Mouse (Mus musculus) left cerebral cortex, postnatal 36 days (tissue): ENCODE data around the gene Vamp4. TPM values are rescaled to one million over a fixed set of nuclear protein-coding genes. Genes with fewer than 3 reads are reported as not detected.
A peak's percentile ranks its signal among the peaks of the same experiment; 100 is the strongest.

Experiments
- DNase-seq, 2 experiments: peaks; one replicate each; pipeline ENCODE4 v3.0.0; 2021 to 2022; ENCODE audit warnings: low spot score in 2 of 2, mixed read lengths in 1 of 2
- intact Hi-C: fragments of 180-260 bp; cut with DNase I; formaldehyde crosslinking; loops from one replicate; pipeline ENCODE4 v1.15.1; 2025
- total RNA-seq, 2 experiments: library from RNA; stranded (reverse); gene quantifications; 2 replicates each; pipeline ENCODE4 v1.2.3; 2021

Vamp4 gene
- total RNA-seq = 100 to 1,000 TPM in 1 of 2 experiments, 10 to 100 TPM in 1; 99.2 to 117 TPM

DNA sequence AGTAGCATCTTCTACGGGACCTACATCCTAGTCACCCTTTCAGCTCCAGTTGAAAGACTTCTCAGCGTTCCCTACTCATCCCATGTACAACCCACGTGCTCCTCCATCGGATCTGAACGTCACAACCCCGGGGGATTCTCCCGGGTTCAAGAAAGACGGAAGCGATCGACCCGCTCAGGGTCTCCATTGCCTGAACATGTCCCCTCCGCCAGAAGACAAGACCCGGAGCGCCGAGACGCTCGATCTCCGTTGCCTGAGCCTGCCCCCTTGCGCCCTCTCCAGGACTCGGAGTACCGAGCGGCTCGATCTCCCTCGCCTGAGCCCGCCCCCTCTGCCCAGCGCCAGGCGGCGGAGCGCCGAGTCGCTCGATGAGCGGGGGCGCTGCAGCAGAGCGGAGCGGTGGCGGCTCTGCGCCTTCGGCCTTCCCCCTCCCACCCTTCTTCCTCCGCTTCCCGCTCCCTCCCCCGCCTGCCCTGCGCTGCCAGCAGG is at the start of gene Vamp4:
Vamp4 (plus strand) TSS at position 256 of the 489 bp plus-strand sequence.
- intact Hi-C loops = loop anchor here (2.0 kb wide), 1 partner anchor 22 kb away; the partner anchor contains the start of gene Mettl13
- DNase-seq = peak; percentile 91 to 94

DNA sequence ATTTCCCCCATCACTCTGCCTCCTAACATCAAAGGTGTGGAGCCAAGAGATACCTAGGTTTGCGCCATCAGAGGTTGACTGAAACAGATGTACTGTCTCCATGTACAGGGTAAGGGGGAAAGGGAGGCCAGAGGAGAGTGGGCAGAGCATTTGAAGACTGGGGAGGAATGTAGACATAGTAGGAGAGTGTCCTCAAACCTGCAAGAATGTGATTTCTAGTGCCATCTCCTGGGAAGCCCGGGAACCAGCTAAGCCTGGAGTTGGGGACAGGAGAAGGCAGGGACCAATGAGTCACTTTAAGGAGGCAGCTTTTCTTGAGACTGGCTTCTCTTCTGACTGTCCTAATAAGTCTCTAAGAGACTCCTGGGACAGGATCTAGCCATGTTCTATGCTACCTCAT is 40.7 kb upstream of the Vamp4 start:
- no peak for DNase-seq
- intact Hi-C loops = loop anchor here (5.0 to 10.0 kb wide), 2 partner anchors 52 to 175 kb away; partner anchors contain the start of gene Dnm3

DNA sequence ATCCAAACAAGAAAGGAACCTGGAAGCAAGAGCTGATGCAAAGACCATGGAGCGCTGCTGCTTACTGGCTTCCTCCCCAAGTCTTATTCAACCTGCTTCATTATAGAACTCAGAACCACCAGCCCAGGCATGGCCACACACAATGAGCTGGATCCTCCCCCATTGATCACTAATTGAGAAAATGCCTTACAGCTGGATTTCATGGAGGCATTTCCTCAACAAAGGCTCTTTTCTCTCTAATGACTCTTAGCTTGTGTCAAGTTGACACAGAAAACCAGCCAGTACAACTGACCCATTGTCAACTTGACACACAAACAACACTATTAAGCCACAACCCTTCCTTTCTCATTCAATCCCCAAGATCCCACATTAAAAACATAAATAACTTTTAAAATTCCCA is 39.6 kb upstream of the Vamp4 start:
- intact Hi-C loops = loop anchor here (10.0 kb wide), 1 partner anchor 176 kb away; no protein-coding TSS in a partner anchor

DNA sequence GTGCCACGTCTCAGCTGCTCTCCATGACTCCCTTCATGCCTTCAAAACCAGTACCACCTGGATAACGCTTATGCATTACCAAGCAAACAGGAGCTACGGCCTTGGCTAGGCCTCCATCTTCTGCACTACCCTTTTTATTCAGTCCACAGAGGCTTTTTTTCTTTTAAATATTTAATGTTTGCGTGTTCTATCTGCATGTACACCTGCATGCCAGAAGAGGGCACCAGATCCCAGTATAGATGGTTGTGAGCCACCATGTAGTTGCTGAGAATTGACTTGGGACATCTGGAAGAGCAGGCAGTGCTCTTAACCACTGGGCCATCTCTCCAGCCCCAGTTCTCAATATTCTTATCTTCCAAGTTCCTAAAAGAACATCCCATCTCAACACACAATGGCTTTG is 38.7 kb upstream of the Vamp4 start:
- no peak for DNase-seq
- intact Hi-C loops = loop anchor here (10.0 kb wide), 1 partner anchor 177 kb away; no protein-coding TSS in a partner anchor

More for the DNA sequence above, 39.6 kb upstream of the Vamp4 start:
- DNase-seq = no peak

DNA sequence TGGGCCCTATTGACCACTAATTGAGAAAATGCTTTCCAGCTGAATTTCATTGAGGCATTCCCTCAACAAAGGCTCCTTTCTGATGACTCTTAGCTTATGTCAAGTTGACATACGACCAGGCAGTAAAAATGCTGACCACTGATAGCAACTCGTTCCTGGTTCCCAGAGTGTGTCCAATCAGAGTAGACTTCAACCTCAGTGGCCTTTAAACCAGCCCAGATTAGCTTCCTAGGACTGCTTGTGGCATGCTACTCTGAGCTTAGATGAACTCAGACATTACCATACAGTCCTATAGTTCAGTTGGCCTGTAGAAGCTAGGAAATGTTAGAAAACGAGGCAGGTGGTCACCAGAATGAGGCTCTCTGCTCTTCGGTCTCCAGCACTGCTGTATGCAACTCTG is 38.0 kb upstream of the Vamp4 start:
- no peak for DNase-seq
- intact Hi-C loops = loop anchor here (10.0 kb wide), 1 partner anchor 178 kb away; no protein-coding TSS in a partner anchor

DNA sequence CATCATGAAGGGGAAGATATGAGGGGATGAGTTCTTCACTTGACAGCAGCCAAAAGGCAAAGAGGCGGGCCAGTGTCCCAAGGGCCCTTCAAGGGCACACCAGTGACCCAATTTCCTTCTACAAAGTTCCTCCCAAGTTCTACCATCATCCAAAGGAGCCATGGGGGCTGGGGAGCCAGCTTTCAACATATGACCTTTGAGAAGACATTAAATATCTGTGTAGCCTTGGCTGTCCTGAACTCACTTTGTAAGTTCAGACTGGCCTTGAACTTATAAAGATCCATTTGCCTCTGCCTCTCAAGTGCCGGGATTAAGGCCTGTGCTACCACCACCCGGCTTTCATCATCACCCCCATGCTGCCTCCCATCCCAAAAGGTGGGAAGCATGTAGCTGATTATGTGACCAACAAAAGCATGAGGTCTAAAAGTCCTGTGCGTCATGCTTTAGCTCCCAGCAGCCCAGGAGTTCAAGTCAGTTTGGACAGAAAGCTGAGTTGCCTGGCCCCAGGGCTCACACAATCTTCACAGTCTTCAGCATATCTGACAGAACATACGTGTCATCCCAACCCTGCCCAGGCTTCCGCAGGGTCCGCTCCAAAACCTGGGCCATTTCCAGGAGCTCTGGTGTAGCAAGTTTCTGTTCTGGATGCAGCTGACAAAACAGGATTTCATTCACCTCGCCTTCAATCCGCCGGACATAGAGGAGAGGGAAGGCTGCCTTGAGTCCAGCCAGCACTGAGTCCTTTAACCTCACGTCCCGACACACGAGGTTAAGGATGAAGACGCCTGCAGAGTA is 36.4 kb upstream of the Vamp4 start:
- intact Hi-C loops = loop anchor here (10.0 kb wide), 1 partner anchor 179 kb away; no protein-coding TSS in a partner anchor
- DNase-seq = no peak

DNA sequence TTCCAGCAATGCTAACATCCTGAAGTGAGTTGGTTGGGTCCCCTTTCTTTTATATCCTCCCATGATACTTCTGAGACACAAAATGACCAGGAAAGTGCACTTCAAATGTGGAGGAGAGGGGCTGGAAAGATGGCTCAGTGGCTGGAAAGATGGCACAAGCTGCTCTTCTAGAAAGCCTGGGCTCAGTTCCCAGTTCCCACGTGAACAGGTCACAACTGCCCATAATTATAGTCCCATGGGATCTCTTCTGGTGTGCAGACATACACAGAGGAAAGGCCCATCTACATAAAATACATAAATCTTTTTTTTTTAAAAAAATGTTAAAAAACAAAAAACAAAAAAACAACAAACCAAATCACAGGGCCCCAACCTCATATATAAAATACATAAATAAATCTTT is 27.1 kb upstream of the Vamp4 start:
- no peak for DNase-seq
- intact Hi-C loops = no loop called here

DNA sequence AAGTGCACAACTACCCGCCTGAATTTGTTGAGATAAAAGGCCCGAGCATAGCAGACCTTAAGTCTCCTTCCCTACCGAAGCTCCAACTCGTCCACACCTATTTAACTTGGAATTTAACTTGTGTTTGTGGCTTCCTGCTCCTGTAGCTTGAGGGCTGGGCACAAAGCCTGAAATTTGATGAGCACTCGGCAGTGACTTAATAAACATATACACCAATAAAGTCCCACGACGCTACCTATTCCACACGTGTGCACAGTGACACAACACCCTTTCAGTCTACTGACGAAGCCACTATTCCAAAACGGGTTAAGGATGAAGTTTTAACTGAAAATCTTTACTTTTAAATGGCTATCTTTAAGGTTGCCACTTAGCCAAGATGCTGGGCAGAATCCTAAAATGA is 22.7 kb upstream of the Vamp4 start:
- DNase-seq = no peak
- intact Hi-C loops = loop anchor here (2.0 kb wide), 2 partner anchors 23 to 117 kb away; partner anchors contain the start of gene Vamp4

DNA sequence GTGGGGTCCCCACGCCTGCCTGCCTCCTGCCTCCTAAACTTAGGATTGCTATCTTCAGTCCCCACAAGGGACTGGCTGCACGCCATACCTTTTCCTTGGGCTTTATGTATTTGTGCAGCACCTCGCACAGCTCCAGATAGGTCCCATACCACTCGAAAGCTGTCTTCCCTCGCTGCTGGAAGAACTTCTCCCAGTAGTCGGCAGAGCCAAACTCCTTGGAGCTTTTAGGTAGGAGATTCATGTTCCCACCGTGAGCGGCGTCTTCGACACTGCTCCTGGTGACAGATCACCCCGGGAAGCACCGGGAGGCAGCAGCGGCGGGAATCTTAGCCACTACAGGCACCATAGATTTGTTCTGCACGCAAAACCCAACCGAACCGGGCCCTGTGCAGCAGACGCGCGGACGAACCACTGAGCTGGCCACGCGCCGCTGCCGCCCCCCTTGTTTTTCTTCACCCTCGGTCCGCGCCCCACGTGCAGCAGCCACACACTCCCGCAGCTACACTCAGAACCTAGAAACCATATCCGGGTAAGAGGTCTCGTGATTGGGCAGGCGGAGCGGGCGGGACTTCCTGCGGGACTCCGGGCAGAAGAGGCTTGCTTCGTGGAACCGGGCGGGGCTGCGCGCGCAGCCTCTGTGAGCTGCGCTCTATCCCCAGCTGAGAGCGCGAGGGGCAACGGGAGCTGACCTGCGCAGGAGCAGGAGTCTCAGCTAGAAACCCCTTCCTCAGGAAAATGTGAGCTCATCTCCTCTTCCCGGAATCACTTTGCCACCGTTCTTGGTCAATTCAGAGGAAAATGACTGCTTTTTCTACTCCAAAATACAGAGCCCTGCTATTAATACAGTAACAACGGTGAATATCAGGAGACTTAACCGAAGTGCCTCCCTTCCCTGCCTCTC is 22.0 kb upstream of the Vamp4 start, which contains the start of gene Mettl13:
Mettl13 (minus strand) TSS at position 536 of the 901 bp plus-strand sequence.
- intact Hi-C loops = loop anchor here (2.0 kb wide), 2 partner anchors 23 to 117 kb away; partner anchors contain the start of gene Vamp4
- DNase-seq = peak; percentile 89

DNA sequence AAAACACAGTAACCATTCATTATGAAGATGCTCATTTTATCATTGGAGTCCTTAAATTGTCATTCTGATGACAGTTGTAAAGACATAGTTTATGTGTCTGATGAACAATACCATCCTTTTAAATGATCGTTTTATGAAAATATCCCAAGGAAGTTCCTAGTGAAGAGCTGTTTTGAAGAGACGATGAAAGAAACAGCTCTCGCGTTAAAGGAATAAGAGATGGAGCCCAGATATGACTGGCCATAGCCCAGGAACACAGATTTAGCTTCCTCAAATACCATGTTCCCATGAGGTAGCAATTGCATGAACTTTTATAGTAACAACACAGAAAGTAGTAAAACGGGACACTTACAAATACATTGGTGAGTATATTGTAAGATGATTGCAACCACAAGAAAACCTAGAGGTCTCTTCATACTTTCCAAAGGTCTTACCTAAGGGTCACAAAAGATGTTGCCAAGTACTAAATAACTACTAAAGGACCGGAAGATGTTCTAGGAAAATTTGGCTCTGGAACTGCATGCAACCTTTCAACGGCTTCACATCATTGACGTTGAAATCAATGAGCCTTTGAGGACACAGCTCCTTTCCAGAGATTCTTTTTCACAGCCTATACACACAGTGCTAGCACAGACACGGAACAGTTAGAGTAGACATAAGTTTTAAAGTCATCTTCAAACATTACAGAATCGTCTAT is 21.2 kb upstream of the Vamp4 start:
- intact Hi-C loops = loop anchor here (2.0 kb wide), 2 partner anchors 22 to 116 kb away; partner anchors contain the start of gene Vamp4
- no peak for DNase-seq

DNA sequence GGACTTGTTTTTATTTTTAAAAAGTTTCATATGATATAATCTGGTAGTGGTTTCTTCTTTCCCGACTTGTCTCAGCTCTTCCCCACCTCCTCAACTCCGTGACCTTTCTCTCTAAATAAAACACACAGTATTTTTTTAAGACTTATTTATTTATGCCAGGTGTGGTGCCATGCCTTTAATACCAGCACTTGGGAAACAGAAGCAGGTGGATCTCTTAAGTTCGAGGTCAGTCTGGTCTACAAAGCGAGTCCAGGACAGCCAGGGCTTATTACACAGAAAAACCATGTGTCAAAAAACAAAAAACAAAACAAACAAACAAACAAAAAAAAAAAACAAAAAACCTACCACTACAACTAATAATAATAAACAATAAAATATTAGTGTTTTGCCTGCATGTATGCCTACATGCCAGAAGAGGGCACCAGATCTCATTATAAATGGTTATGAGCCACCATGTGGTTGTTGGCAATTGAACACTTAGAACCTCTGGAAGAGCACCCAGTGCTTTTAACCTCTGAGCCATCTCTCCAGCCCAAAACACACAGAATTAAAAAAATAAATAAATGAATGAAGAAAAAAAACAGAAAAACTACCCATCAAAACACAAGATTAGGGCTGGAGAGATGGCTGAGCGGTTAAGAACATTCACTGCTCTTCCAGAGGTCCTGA is 20.6 kb upstream of the Vamp4 start:
- no peak for DNase-seq
- intact Hi-C loops = loop anchor here (2.0 kb wide), 2 partner anchors 21 to 115 kb away; partner anchors contain the start of gene Vamp4

DNA sequence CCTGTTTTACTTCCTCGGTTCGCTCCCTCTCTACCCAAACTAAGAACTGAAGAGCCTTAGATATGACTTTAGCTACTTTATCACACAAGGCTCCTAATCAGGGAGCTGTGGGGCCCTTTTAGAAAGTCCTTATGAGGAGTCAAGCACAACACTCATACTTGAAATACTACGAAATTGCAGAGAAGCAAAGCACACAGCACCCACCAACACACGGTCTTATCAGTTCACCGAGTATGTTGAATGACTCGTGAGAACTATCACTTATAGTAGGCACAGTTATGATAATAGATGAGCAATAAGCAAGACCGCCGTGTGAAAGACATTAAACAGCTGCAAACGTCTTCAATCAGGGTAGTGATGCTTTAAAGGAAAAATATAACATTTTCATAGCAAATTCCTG is 17.4 kb upstream of the Vamp4 start:
- intact Hi-C loops = no loop called here

DNA sequence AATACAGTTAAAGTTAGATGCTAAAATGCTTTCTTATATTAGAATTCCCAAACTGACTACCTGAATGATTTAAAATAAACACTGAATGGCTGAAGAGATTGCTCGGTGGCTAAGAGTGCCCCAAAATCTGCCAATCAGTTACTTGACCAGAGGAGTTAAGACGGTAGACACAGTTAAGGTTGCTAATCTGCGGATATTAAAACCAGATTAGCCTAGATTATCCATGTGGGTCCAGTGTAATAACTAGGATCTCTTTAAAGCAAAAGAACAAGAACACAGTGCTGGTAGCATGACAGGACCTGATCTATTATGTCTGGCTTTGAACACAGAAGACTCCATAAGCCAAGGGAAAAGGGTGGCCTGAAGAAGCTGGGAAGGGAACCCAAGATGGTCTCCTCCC is 16.1 kb upstream of the Vamp4 start:
- DNase-seq = no peak
- intact Hi-C loops = no loop called here

More for the DNA sequence above, 17.4 kb upstream of the Vamp4 start:
- DNase-seq = no peak

DNA sequence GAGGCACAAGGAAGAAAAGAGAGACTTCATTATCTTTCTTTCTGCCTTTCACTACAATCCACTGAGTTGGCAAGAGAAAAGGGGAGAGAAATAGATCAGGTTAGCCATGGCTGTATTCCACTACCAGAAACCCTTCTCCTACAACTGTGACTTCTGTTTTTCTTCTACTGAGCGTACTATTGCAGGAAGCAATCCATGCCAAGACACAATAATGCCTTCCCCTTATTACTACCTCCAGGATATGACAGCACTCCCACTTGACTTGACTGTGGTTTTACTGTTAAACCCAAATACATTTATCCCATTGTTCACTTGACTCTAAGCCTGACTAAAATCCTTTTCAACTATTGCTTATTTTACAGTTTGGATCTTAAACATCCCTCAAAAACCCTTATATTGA is 7.1 kb upstream of the Vamp4 start:
- DNase-seq = no peak
- intact Hi-C loops = no loop called here

DNA sequence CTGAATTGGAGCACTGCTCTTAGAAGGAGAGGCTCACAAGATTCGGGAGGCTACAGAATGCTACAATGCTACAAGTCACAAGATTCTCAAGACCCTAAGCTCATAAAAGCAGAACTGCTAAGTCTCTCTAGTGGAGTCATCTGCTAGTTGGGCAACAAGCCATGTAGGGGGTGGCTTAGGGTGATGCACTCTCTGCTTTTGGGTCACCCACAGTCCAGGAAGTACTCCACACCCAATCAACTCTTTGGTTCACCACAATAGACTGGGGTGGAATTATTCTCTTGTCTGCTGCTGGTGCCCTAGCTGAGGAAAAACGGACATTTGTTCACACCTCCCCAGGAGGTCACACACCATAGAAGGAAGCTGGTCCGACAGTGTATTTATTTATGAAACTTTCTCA is 5.3 kb upstream of the Vamp4 start:
- DNase-seq = no peak
- intact Hi-C loops = no loop called here

DNA sequence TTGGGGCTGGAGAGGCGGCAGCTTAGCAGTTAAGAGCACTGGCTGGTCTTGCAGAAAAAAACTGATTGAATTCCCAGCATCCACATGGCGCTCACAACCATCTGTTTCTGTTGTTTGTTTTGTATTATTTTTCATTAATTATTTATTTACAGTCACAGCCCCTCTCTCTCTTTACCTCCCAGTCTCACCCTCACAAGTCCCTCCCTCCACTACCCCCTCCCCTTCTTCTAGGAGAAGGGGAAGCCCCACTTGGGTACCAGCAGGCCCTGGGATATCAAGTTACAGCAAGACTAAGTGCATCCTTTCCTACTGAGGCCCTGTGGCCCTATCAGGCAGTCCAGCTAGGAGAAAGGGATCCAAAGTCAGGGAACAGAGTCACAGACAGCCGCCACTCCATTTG is 3.0 kb upstream of the Vamp4 start:
- no peak for DNase-seq
- intact Hi-C loops = no loop called here

DNA sequence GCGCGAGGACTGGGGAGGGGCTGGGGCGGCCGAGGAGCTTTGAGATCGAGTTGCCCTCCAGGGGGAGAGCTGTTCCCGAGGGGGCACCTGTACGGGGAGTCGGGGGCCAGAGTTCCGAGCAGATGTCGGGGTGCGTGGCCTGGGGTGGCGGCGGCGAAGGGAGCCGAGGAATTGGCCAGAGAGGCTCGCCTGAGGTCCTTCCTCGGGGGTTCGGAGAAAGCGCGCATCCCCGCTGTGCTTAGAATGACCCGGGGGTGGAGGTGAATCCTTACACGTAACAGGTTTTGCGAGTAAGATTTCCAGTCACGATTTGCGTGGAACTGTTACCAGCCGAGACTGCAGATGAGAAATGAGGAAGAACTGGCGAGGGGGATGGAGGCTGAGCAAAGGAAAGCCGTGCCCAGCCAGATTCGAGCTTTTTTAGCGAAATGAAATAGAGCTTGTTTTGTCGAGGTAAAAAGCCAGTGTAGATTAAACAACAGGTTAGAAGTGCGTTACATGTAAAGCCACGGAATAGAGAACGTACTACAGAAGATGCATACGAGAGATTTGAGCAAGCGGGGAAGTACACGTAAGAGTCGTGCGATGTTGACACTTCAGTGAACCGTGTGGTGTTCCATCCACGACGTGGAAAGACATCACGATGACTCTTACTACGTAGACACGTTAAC is 751 bp downstream of the Vamp4 start:
- intact Hi-C loops = loop anchor here (2.0 kb wide), 1 partner anchor 22 kb away; the partner anchor contains the start of gene Mettl13
- DNase-seq = peak; percentile 71 to 73

DNA sequence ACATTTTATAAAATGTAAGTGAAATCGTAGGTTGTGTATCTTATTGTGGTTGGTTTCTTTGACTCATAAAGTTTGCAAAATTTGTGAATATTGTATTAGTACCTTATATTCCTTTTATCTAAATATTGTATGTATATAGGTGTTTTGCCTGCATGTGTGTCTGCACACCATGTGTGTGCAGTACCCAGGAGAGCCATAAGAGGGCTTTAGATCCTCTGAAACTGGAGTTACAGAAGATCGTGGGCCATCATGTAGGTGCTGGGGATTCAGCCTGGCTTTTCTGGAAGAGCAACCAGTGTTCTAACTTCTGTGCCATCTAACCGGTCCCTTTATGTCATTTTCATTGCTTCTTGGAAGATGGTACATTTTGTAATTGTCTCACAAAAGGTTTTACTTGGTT is 4.8 kb downstream of the Vamp4 start:
- DNase-seq = no peak

More for the DNA sequence above, 4.8 kb downstream of the Vamp4 start:
- intact Hi-C loops = no loop called here
